Mouse (Mus musculus) midbrain, embryonic 12.5 days (tissue): ENCODE data around the gene Kng1. TPM values are rescaled to one million over a fixed set of nuclear protein-coding genes. Genes with fewer than 3 reads are reported as not detected.

Experiments
- ATAC-seq: fragments of 200-750 bp; cut with Nextera tagmentation; 2 replicates; pipeline ENCODE4 v1.8.0; 2017; ENCODE audit warnings: low read depth, moderate TSS enrichment, moderate library complexity; ENCODE audit not compliant: low FRiP score
- H3K27ac ChIP-seq: fragments of 300-500 bp; sonication (generic); replicated peaks from 2 replicates; pipeline ENCODE4 v1.5.1; 2016; ENCODE audit warnings: mild to moderate bottlenecking
- H3K27me3 ChIP-seq: fragments of 300-500 bp; sonication (generic); 2 replicates; pipeline ENCODE4 v1.6.1; 2016; ENCODE audit warnings: mild to moderate bottlenecking
- H3K36me3 ChIP-seq: fragments of 300-500 bp; sonication (generic); 2 replicates; pipeline ENCODE4 v1.6.1; 2016
- H3K4me1 ChIP-seq: fragments of 300-500 bp; sonication (generic); 2 replicates; pipeline ENCODE4 v1.6.1; 2016
- H3K4me2 ChIP-seq: fragments of 300-500 bp; sonication (generic); replicated peaks from 2 replicates; pipeline ENCODE4 v1.6.1; 2016; ENCODE audit warnings: mild to moderate bottlenecking, moderate library complexity
- H3K4me3 ChIP-seq: fragments of 300-500 bp; sonication (generic); 2 replicates; pipeline ENCODE4 v1.5.1; 2016; ENCODE audit warnings: mild to moderate bottlenecking
- H3K9ac ChIP-seq: fragments of 300-500 bp; sonication (generic); replicated peaks from 2 replicates; pipeline ENCODE4 v1.6.1; 2016; ENCODE audit warnings: mild to moderate bottlenecking, moderate library complexity
- H3K9me3 ChIP-seq: fragments of 300-500 bp; sonication (generic); 2 replicates; pipeline ENCODE4 v1.6.1; 2016; ENCODE audit warnings: mild to moderate bottlenecking
- WGBS: fragments of 180-500 bp; shearing (Covaris S2); methylation state at CpG from one replicate; pipeline ENCODE4 v1.1.7; 2016; 5-methylcytosine and 5-hydroxymethylcytosine counted together
- polyA plus RNA-seq: library from polyadenylated mRNA; unstranded; fragments of >200 nt; fragmentation: Nextera tagmentation; extraction: Ambion mirVana; gene quantifications from 2 replicates; pipeline ENCODE4 v1.2.1, GENCODE M21; 2016

The Kng1 gene
- polyA plus RNA-seq, 1 experiment from 2014 or later: not detected

DNA sequence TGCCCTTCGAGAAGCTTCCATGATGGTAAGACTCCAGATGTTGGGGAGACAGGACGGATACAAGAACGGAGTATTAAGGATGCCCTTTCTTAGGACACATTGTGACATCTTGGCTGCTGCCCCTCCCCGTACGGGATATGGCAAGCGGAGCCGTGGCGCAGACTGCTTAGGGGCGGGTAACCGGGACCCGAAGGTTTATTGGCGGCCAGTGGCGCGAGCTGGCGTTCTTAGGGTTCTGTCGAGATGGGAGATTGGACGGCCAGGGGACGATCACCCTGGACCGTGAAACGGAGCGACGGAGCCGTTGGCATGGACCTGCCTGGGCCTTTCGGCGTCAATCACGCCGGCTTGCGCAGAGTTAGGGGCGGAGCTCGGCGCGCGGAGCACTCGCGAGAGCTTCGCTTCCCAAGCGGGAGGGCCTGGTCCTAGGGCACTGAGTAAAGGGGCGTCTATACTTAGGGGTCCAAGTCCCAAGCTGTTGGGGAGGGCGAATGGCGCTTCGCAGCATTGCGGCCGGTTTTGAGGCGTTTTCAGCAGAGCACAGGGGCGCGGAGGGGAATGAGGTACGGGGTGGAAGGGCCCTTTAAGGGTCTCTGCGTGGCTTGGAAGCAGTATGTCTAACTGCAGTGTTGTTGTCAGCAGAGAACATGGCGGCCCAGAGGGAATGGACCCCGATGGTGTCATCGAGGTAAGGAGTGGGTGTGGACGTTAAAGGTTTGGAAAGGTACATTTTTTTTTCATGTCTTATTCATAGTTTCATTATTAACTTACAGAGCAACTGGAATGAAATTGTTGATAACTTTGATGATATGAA lies 50.5 kb downstream of the Kng1 start:
- no peaks in the 10 kb centered on the region for H3K9me3 ChIP-seq
- H3K36me3 ChIP-seq: peaks cover 39% of the 10 kb centered on the region
- H3K27ac ChIP-seq: peak overlapping the region; percentile 96
- H3K4me2 ChIP-seq: peak overlapping the region; percentile 91
- peaks cover 23% of the 10 kb centered on the region for H3K4me1 ChIP-seq
- WGBS: under 1% methylated on average over 52 of the region's 52 CpGs
- peak; percentile 91 for ATAC-seq
- peak overlapping the region; percentile 91 for H3K4me3 ChIP-seq
- peak overlapping the region; percentile 99 for H3K9ac ChIP-seq
- peaks cover 8% of the 10 kb centered on the region; the same call in 1 of the 2 replicates for H3K27me3 ChIP-seq

- WGBS: 7% methylated on average over 5 of the region's 5 CpGs
- peaks cover 42% of the 10 kb centered on the region for H3K36me3 ChIP-seq
- no peaks in the 10 kb centered on the region for H3K9me3 ChIP-seq
Observed at GRCm38 (mm10) chr16:23108943-23109342, 51.3 kb downstream of the Kng1 start.

GRCm38 (mm10) chr16:23109350-23110280 lies 52.0 kb downstream of the Kng1 start:
- Histone ChIP-seq H3K27ac (no peak overlapping the region), H3K9ac (peak overlapping the region; percentile 99), H3K4me1 (peaks cover 23% of the 10 kb centered on the region), H3K27me3 (no peaks in the 10 kb centered on the region), H3K4me3 (peak overlapping the region; percentile 91), H3K36me3 (peaks cover 49% of the 10 kb centered on the region), H3K9me3 (no peaks in the 10 kb centered on the region), H3K4me2 (peak overlapping the region; percentile 91)
- WGBS: 71% methylated on average over 5 of the region's 5 CpGs
- no peak for ATAC-seq

More at GRCm38 (mm10) chr16:23108943-23109342, 51.3 kb downstream of the Kng1 start:
- peak overlapping the region; percentile 91 for H3K4me3 ChIP-seq
- H3K4me2 ChIP-seq: peak overlapping the region; percentile 91
- ATAC-seq: no peak
- peaks cover 23% of the 10 kb centered on the region for H3K4me1 ChIP-seq
- H3K9ac ChIP-seq: peak overlapping the region; percentile 99
- H3K27ac ChIP-seq: no peak overlapping the region
- H3K27me3 ChIP-seq: peaks cover 1% of the 10 kb centered on the region; the same call in 1 of the 2 replicates

GRCm38 (mm10) chr16:23112348-23112747 lies 54.7 kb downstream of the Kng1 start:
- no peak for ATAC-seq
- peaks cover 23% of the 10 kb centered on the region for H3K4me1 ChIP-seq
- H3K36me3 ChIP-seq: peaks cover 62% of the 10 kb centered on the region
- H3K27ac ChIP-seq: no peak overlapping the region
- H3K4me3 ChIP-seq: no peak overlapping the region
- no peak overlapping the region for H3K9ac ChIP-seq
- 86% methylated on average over 12 of the region's 12 CpGs for WGBS
- H3K27me3 ChIP-seq: no peaks in the 10 kb centered on the region
- no peaks in the 10 kb centered on the region for H3K9me3 ChIP-seq
- no peak overlapping the region for H3K4me2 ChIP-seq

- Histone ChIP-seq H3K9ac (no peak overlapping the region), H3K9me3 (no peaks in the 10 kb centered on the region), H3K4me1 (peaks cover 23% of the 10 kb centered on the region), H3K4me3 (no peak overlapping the region), H3K36me3 (peaks cover 65% of the 10 kb centered on the region), H3K4me2 (no peak overlapping the region), H3K27ac (no peak overlapping the region), H3K27me3 (no peaks in the 10 kb centered on the region)
- ATAC-seq: no peak
- 61% methylated on average over 9 of the region's 9 CpGs for WGBS
Observed at GRCm38 (mm10) chr16:23112861-23113435, 55.3 kb downstream of the Kng1 start.

DNA sequence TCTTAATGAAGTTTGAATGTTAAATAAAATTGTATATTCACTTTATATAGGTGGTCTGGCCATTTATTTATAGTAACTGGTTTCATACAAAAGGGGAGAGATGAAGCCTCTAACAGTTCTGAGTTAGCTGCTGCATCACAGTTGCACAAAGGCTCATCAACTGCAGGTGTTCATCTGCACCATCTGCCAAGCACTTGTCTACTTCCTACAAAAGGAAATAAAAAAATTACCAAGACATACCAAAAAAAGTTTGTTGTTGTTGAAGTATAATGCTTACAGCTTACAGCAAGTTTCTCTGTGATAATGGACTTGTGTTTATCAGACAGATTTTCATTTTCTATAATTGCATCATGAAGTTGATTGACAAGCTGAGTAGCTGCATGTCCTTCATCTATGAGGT lies 56.2 kb downstream of the Kng1 start:
- H3K27me3 ChIP-seq: no peaks in the 10 kb centered on the region
- H3K27ac ChIP-seq: no peak overlapping the region
- ATAC-seq: no peak
- H3K4me1 ChIP-seq: peaks cover 22% of the 10 kb centered on the region
- H3K9me3 ChIP-seq: no peaks in the 10 kb centered on the region
- H3K36me3 ChIP-seq: peaks cover 62% of the 10 kb centered on the region
- H3K4me2 ChIP-seq: no peak overlapping the region
- H3K4me3 ChIP-seq: no peak overlapping the region
- H3K9ac ChIP-seq: no peak overlapping the region

DNA sequence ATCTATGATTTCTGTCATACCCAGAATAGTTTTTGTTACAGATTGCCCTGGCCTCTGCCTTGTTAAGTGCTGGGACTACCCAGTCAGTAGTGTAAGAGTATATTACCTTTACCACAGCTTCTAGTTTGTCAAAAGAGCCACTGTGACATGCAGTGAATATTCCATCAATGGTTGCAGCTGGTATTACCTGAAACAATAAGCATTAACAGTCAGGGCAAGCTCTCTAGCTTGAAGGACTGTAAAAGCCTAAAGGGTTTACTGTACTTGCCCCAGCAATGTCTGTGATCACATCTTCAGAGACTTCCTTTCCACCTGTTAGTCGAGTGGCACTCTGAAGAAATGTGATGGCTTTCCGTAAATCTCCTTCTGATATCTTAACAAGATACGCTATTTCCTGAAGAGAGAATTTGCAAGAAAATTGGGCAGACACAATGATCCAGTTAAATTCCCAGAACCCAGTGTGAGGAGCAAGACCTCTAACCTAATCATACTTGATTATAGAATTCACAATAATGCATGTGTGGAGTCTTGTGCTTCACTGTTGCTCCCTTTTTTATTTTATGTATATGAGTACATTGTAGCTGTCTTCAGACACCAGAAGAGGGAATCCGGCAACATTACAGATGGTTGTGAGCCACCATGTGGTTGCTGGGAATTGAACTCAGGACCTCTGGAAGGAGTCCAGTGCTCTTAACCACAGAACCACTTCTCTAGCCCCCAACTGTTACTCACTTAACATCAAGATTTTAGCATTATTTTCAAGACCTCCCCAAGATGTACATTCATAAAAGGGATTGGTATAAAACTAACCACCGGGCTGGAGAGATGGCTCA lies 56.9 kb downstream of the Kng1 start:
- H3K9ac ChIP-seq: no peak overlapping the region
- H3K4me1 ChIP-seq: peaks cover 15% of the 10 kb centered on the region
- H3K27ac ChIP-seq: no peak overlapping the region
- no peaks in the 10 kb centered on the region for H3K9me3 ChIP-seq
- H3K36me3 ChIP-seq: peaks cover 59% of the 10 kb centered on the region
- WGBS: 69% methylated on average over 5 of the region's 5 CpGs
- H3K27me3 ChIP-seq: no peaks in the 10 kb centered on the region
- ATAC-seq: no peak
- H3K4me3 ChIP-seq: no peak overlapping the region
- H3K4me2 ChIP-seq: no peak overlapping the region

- ATAC-seq: no peak
- WGBS: 87% methylated on average over 3 of the region's 3 CpGs
- H3K36me3 ChIP-seq: peaks cover 60% of the 10 kb centered on the region
Observed at GRCm38 (mm10) chr16:23115486-23115885, 57.8 kb downstream of the Kng1 start.

DNA sequence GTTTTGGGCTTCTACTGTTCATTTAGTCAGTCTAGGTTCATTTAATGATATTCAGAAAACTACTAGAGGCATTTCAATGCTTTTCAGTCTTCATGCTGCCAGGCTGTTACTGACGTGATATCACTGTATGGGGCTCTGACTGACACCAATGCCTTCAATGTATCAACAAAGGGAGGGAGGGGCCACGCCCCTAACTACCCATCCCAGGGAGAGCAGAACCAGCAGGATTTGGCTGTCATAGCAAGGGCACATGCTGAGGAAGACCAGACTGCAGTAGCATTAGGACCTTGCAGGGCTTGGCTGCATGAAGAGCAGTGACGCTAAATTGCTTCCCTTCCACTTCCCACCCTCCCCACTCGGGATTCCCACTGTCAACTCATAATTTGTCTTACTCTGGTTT lies 59.5 kb downstream of the Kng1 start:
- Histone ChIP-seq H3K27ac (no peak overlapping the region), H3K9me3 (no peaks in the 10 kb centered on the region), H3K9ac (no peak overlapping the region), H3K4me2 (no peak overlapping the region), H3K27me3 (no peaks in the 10 kb centered on the region), H3K4me3 (no peak overlapping the region), H3K4me1 (no peaks in the 10 kb centered on the region), H3K36me3 (peaks cover 62% of the 10 kb centered on the region)
- WGBS: 69% methylated on average over 4 of the region's 4 CpGs
- no peak for ATAC-seq

More at GRCm38 (mm10) chr16:23115486-23115885, 57.8 kb downstream of the Kng1 start:
- Histone ChIP-seq H3K27ac (no peak overlapping the region), H3K4me1 (peaks cover 6% of the 10 kb centered on the region; the same call in 1 of the 2 replicates), H3K9me3 (no peaks in the 10 kb centered on the region), H3K4me2 (no peak overlapping the region), H3K9ac (no peak overlapping the region), H3K4me3 (no peak overlapping the region), H3K27me3 (no peaks in the 10 kb centered on the region)

DNA sequence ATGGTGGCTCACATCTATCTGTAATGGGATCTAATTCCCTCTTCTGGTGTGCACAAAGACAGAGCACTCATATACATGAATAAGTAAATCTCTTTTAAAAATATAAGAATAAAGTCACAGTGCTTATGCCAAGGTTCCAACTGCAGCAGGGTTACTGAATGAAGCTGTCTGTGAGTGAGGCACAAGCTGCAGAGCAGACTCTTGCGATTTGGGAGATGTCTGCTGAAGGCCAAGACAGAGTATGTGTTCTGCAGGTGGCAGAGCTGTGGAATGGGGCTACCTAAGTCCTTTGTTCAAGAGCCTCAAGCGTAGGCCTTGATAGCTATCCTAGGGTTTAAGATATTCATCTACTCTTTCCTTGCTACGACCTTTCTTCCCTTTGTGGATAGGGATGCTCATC lies 64.8 kb downstream of the Kng1 start:
- Histone ChIP-seq H3K27me3 (no peaks in the 10 kb centered on the region), H3K4me1 (peaks cover 6% of the 10 kb centered on the region), H3K9ac (no peak overlapping the region), H3K36me3 (peaks cover 45% of the 10 kb centered on the region), H3K4me3 (no peak overlapping the region), H3K9me3 (no peaks in the 10 kb centered on the region), H3K4me2 (no peak overlapping the region), H3K27ac (no peak overlapping the region)
- ATAC-seq: no peak
- WGBS: 91% methylated on average over 3 of the region's 3 CpGs

- no peak overlapping the region for H3K27ac ChIP-seq
- H3K27me3 ChIP-seq: no peaks in the 10 kb centered on the region
- H3K9me3 ChIP-seq: no peaks in the 10 kb centered on the region
- H3K4me1 ChIP-seq: peaks cover 6% of the 10 kb centered on the region
- no peak overlapping the region for H3K9ac ChIP-seq
- peaks cover 43% of the 10 kb centered on the region for H3K36me3 ChIP-seq
- 97% methylated on average over 4 of the region's 4 CpGs for WGBS
- H3K4me2 ChIP-seq: no peak overlapping the region
- no peak for ATAC-seq
- H3K4me3 ChIP-seq: no peak overlapping the region
Observed at GRCm38 (mm10) chr16:23123104-23123503, 65.4 kb downstream of the Kng1 start.
